Mouse (Mus musculus) heart, adult 2 months (tissue): ENCODE results near the gene Ephx1. TPM values are rescaled to one million over a fixed set of nuclear protein-coding genes. Genes with fewer than 3 reads are reported as not detected.
"Not testable (repeated sequence)": the region's sequence is repeated elsewhere in the genome, so short reads cannot be mapped to it uniquely, and the experiment has no call there.

Source experiments
- DNase-seq, 2 experiments: peaks; one replicate each; pipeline ENCODE4 v3.0.0; 2021
- H3K27ac ChIP-seq: fragments of 200-600 bp; 2 replicates; pipeline ENCODE4 v1.8.1; 2022
- H3K27me3 ChIP-seq: fragments of 200-500 bp; 2 replicates; pipeline ENCODE4 v1.6.1; 2012; ENCODE audit warnings: mild to moderate bottlenecking, low read length, inconsistent platforms, mixed read lengths; ENCODE audit not compliant: control insufficient read depth, insufficient read depth
- H3K36me3 ChIP-seq: fragments of 200-500 bp; 2 replicates; pipeline ENCODE4 v1.6.1; 2012; ENCODE audit warnings: low read length, inconsistent platforms; ENCODE audit not compliant: control insufficient read depth, insufficient read depth
- H3K4me1 ChIP-seq: fragments of 200-500 bp; 2 replicates; pipeline ENCODE4 v1.6.1; 2011; ENCODE audit warnings: low read length; ENCODE audit not compliant: control insufficient read depth, insufficient read depth
- H3K4me3 ChIP-seq: fragments of 200-600 bp; 2 replicates; pipeline ENCODE4 v1.8.1; 2022
- H3K79me2 ChIP-seq: fragments of 200-500 bp; replicated peaks from 2 replicates; pipeline ENCODE4 v1.6.1; 2012; ENCODE audit warnings: mild to moderate bottlenecking, inconsistent platforms, low read length, moderate library complexity, mixed read lengths; ENCODE audit not compliant: control insufficient read depth, insufficient read depth
- H3K9ac ChIP-seq: fragments of 200-500 bp; 2 replicates; pipeline ENCODE4 v1.6.1; 2012; ENCODE audit warnings: low read depth, mild to moderate bottlenecking, control low read depth, inconsistent platforms, low read length, mixed read lengths
- CTCF ChIP-seq: fragments of 200-600 bp; IDR thresholded peaks from 2 replicates; pipeline ENCODE4 v1.8.1; 2022; ENCODE audit warnings: antibody characterized with exemption, mild to moderate bottlenecking, moderate library complexity
- EP300 ChIP-seq: fragments of 200-500 bp; IDR thresholded peaks from 2 replicates; pipeline ENCODE4 v1.6.1; 2011; ENCODE audit warnings: low read depth, low read length, control low read depth; ENCODE audit not compliant: insufficient read depth
- POLR2A ChIP-seq: fragments of 200-500 bp; IDR thresholded peaks from 2 replicates; pipeline ENCODE4 v1.6.1; 2011; ENCODE audit warnings: mild to moderate bottlenecking, low read depth, low read length, control low read depth; ENCODE audit not compliant: insufficient read depth
- WGBS: fragments of 180-500 bp; shearing (Covaris S2); methylation state at CpG from one replicate; pipeline ENCODE4 v1.1.7; 2018; 5-methylcytosine and 5-hydroxymethylcytosine counted together
- intact Hi-C: fragments of 180-260 bp; cut with DNase I; formaldehyde crosslinking; loops from one replicate; pipeline ENCODE4 v1.15.1; 2025
- polyA plus RNA-seq: library from polyadenylated mRNA; depleted of rRNA; stranded (reverse); fragments of >200 nt; gene quantifications from 2 replicates; pipeline ENCODE4 v1.2.3, GENCODE M21; 2012
- total RNA-seq, 2 experiments: library from RNA; stranded (reverse); gene quantifications; 2 replicates each; pipeline ENCODE4 v1.2.3; 2021

The Ephx1 gene
- total and polyA plus RNA-seq, 3 experiments: 29.8 to 41.1 (median 40.4) TPM

GRCm38 (mm10) chr1:180987759-180988158 lies 32.9 kb downstream of the Ephx1 start:
- no peaks in the 10 kb centered on the region for H3K27me3 ChIP-seq
- intact Hi-C loops: loop anchor here (1.0 kb wide), 1 partner anchor 53 kb away; no protein-coding TSS in a partner anchor
- TF ChIP-seq POLR2A (no peak), CTCF (peak; percentile 91), EP300 (peak; percentile 67; the same call in 1 of the 2 replicates)
- H3K9ac ChIP-seq: no peak overlapping the region
- H3K4me3 ChIP-seq: no peak overlapping the region
- no peaks in the 10 kb centered on the region for H3K79me2 ChIP-seq
- peak; percentile 71 to 82 for DNase-seq
- no peaks in the 10 kb centered on the region for H3K36me3 ChIP-seq
- WGBS: under 1% methylated on average over 9 of the region's 9 CpGs
- no peaks in the 10 kb centered on the region; the same call in 1 of the 2 replicates for H3K4me1 ChIP-seq
- no peak overlapping the region for H3K27ac ChIP-seq

DNA sequence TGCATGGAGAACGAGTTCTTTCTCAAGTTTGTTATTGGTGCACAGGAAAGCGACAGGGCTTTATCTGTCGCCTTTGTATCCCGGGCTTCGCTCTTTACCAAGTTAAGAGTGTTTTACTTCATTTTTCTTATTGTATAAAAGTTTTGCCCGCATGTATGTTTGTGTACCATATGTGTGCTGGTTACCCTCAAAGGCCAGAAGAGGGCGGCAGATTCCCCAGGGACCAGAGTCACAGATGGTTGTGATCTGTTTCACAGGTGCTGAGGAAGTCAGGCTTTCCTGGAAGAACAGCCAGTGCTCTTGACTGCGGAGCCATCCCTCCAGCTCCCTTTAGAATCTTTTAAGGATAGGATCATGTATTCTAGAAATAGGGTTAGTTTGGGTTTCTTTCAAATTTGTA lies 34.0 kb downstream of the Ephx1 start:
- Histone ChIP-seq H3K4me3 (no peak overlapping the region), H3K27me3 (no peaks in the 10 kb centered on the region), H3K27ac (no peak overlapping the region), H3K79me2 (no peaks in the 10 kb centered on the region), H3K4me1 (no peaks in the 10 kb centered on the region; the same call in 1 of the 2 replicates), H3K9ac (no peak overlapping the region), H3K36me3 (no peaks in the 10 kb centered on the region)
- WGBS: 85% methylated on average over 8 of the region's 8 CpGs
- no peak for DNase-seq
- intact Hi-C loops: no loop called here
- no peak for TF ChIP-seq EP300
- no peak for TF ChIP-seq POLR2A
- no peak for TF ChIP-seq CTCF

DNA sequence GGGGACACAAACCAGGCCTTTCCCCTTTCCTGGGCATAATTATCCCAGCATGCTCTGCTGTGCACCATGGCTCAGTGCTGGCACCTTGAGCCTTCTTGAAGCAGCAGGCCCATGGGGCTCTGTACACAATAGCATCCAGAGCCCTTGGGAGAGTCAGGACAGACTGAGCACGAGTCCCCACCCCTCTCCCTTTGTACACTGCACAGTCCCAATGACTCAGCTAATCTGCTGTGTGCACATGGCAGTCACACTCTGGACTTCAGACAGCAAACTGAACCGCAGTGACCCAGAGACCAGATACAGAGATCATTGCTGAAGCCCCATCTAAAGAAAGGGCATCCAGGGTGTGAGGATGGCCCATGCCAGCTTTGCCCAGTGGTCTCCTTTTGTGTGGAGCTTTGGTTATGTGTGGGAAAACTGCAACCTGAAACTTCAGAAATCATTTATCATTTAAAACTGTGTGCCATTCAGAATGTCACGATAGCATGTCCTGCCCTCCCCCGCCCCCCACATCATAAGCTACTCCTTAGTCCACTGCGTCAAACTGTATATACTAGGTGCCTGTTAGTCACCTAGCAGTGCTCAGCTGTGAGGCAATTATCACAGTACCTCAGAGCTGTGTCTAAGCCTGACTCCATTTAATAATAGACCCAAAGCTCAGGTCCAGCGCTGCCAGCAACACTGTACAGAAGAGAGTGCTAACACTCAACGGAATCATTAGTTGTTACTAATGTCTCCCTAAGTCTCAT lies 39.2 kb downstream of the Ephx1 start:
- not testable (repeated sequence) for H3K79me2 ChIP-seq, H3K27ac ChIP-seq

DNA sequence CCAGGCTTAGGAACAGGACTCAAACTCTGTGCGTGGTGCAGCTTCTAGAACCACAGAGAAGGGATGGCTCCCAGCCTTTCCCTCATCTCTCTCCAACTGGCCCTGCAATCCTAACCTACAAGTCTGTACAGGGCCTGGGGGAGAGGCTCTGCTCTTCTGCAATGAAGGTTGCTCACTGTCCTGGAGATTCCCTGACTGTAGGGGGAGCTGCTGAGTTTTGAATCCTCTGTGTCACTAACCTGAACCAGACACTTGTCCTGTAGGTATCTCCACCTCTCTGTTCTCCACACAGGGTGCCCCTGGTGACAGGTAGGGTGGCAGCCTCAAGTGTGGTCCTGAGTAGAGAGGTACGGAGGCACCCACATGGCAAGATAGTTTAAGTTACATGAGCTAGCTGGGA lies 40.2 kb downstream of the Ephx1 start:
- TF ChIP-seq POLR2A (no peak), CTCF (peak; percentile 32), EP300 (no peak)
- Histone ChIP-seq H3K36me3 (no peaks in the 10 kb centered on the region), H3K27ac (no peak overlapping the region), H3K4me3 (no peak overlapping the region), H3K9ac (no peak overlapping the region), H3K4me1 (no peaks in the 10 kb centered on the region), H3K27me3 (no peaks in the 10 kb centered on the region), H3K79me2 (no peaks in the 10 kb centered on the region)
- 72% methylated on average over 2 of the region's 2 CpGs for WGBS
- intact Hi-C loops: no loop called here
- no peak for DNase-seq

More for the DNA sequence above, 39.2 kb downstream of the Ephx1 start:
- H3K4me1 ChIP-seq, H3K36me3 ChIP-seq, intact Hi-C loops, H3K4me3 ChIP-seq, H3K27me3 ChIP-seq, H3K9ac ChIP-seq, DNase-seq: not testable (repeated sequence)
- 74% methylated on average over 7 of the region's 7 CpGs for WGBS

GRCm38 (mm10) chr1:180979484-180980251 lies 41.0 kb downstream of the Ephx1 start:
- TF ChIP-seq CTCF (no peak), POLR2A (no peak), EP300 (no peak)

DNA sequence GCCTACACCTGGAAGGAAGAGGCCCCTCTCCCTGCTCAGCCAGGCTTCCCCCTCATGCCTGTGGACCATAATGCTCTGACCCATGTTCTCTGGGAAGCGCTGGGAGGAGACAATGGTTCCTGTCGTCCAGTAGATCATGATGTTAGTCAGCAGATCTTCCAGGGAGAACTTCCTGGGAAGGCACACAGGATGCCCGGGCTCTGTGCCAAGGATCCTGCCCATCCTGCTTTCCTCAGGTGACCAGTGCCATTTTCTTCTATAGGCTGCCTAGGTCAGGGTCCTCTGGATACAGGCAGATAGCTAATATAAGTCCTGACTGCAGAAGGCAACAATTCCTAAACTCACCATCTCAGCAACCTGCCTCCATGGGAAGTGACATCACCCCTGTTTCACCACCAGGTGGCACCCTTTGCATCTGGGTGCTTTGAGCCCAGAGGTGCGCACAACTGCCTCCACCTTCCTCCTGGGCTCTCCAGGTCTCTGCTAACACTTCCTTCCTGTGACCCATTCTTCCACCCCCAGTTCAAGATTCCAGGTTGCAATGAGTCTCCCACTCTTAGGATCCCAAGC lies 44.5 kb downstream of the Ephx1 start:
- DNase-seq: peak; percentile 28 to 46
- H3K27me3 ChIP-seq: no peaks in the 10 kb centered on the region
- intact Hi-C loops: no loop called here
- H3K4me3 ChIP-seq: no peak overlapping the region
- 66% methylated on average over 4 of the region's 4 CpGs for WGBS
- H3K9ac ChIP-seq: no peak overlapping the region
- H3K27ac ChIP-seq: no peak overlapping the region
- no peaks in the 10 kb centered on the region for H3K79me2 ChIP-seq
- H3K4me1 ChIP-seq: no peaks in the 10 kb centered on the region
- no peaks in the 10 kb centered on the region for H3K36me3 ChIP-seq
- TF ChIP-seq POLR2A (no peak), EP300 (no peak), CTCF (peak; percentile 77)

More at GRCm38 (mm10) chr1:180979484-180980251, 41.0 kb downstream of the Ephx1 start:
- Histone ChIP-seq H3K9ac (no peak overlapping the region), H3K27me3 (no peaks in the 10 kb centered on the region), H3K4me1 (no peaks in the 10 kb centered on the region), H3K36me3 (no peaks in the 10 kb centered on the region), H3K4me3 (no peak overlapping the region), H3K27ac (no peak overlapping the region), H3K79me2 (no peaks in the 10 kb centered on the region)
- 80% methylated on average over 24 of the region's 24 CpGs for WGBS
- no peak for DNase-seq
- intact Hi-C loops: no loop called here
